Mouse (Mus musculus) T-helper 2 cell (primary cell): ENCODE data around the gene Apba1.

Experiments
- in situ Hi-C: fragments of 300-600 bp; cut with MboI, MseI; formaldehyde crosslinking; loops from one replicate; pipeline ENCODE4 v1.15.1; 2025; ENCODE audit warnings: high pct_unique_total_duplicates

Gene Apba1

GRCm38 (mm10) chr19:23806796-23807195 lies 48.1 kb downstream of the Apba1 start:
- in situ Hi-C loops = no loop called here

- in situ Hi-C loops = no loop called here
Measured at GRCm38 (mm10) chr19:23807371-23807770, 48.7 kb downstream of the Apba1 start.

DNA sequence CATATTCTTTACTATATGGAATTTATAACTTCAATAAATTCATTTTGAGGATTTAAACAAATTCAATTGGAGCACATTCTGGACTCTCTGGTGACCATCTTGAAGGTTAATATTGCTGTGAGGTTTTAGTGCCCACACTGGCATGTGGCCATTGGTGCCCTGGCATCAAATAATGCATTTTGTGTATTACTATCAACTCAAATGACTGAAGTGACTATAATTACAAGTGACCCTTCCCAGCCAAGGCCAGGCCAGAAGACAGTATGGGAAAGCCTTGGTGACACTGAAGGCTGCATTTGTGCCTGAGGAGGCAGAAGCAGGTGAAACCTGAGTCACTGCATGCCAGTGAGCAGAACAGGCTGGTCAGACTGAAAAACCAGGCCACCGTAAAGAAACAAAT lies 50.5 kb downstream of the Apba1 start:
- in situ Hi-C loops = no loop called here

DNA sequence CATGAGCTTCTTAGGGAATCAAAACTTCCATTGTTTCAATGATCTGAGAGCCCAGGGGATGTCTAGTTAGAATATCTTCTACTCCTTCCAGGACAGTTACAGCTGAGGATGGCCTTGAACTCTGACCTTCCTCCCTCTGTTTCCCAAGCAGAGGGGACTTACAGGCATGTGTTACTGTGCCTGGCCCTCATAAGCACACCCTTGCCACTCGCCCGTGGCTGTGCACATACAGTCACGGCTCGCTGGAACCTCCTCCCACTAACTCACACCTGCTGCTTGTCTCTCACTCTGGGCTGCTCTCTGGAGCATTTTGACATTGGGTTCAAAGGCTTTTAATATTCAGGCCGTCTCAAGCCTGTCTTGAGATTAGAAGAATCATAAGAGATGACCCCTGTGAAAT lies 51.8 kb downstream of the Apba1 start:
- in situ Hi-C loops = no loop called here

GRCm38 (mm10) chr19:23810976-23811375 lies 52.3 kb downstream of the Apba1 start:
- in situ Hi-C loops = no loop called here

- in situ Hi-C loops = no loop called here
Measured at GRCm38 (mm10) chr19:23816762-23817161, 58.1 kb downstream of the Apba1 start.

DNA sequence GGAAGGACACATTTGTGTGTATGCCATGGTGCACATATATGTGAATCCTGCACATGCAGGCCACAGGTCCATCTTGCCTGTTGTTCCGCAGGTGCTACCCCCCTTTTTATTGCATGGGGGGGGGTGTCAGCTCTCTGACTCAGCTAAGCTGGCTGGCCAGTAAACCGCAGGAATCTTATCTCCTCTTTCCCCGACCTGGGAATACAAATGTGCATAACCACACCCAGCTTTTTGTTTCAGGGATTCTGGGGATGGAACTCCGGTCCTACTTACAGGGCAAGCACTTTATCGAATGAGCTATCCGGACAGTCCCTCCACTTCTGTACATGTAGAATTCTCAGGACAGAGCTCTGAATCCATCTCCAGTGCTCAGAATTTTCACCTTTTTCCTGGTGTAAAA lies 58.5 kb downstream of the Apba1 start:
- in situ Hi-C loops = no loop called here

DNA sequence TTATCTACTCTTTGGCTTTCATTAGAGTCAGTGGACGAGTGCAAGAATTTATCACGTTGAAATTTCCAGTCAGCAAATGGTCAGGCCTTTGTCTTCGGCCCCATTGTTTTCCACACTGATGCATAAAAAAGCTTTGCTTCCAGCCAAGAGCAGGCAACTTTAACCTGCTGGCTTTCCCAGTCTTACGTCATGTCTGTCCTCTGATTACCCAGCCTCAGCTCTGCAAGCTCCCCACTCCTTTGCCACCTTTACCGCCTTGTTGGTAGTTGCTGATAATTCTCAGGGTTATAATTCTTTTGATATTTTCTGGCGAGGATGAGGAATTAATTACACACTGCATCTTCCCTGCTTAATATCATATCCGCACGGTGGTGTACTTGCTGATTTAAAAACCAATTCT lies 61.2 kb downstream of the Apba1 start:
- in situ Hi-C loops = no loop called here

- in situ Hi-C loops = no loop called here
Measured at GRCm38 (mm10) chr19:23822497-23822896, 63.8 kb downstream of the Apba1 start.

DNA sequence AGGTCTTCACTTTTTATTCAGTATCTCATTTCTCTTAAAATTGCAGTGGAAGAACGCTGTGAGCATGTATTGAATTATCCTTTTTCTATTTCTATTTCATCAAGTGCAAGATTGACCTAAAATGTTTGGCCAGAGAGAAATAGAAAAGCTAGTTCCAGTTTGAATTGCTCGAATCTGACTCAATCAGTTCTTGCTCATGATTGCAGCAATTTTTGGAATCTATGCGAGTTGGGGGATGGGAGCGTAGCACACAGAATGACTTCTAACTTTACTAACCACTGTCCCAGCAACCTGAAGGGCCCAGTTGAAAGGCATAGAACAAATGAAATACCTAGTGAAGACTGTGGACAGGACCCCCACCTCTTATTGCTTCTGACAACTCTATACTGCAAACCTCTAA lies 64.8 kb downstream of the Apba1 start:
- in situ Hi-C loops = no loop called here

DNA sequence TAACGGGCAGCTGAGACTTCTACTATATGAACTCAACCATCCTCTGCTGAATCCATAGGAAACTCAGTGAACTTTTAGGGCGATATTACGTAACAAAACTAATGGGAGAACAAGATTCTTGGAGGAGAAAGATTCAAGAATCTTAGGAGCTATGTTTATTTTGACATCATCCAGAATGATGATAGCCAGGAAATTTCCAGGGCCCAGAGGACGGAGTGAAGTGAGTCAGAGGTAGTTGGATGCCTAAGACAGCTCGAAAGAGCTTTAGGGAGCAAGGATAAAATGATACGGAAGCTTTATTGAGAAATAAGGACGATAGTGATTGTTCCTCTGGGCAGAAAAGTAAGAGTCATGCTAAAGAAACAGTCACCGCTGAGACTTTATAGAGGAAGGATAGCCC lies 67.6 kb downstream of the Apba1 start:
- in situ Hi-C loops = no loop called here

- in situ Hi-C loops = no loop called here
Measured at GRCm38 (mm10) chr19:23830761-23831160, 72.1 kb downstream of the Apba1 start.

- in situ Hi-C loops = no loop called here
Measured at GRCm38 (mm10) chr19:23833685-23834682, 75.3 kb downstream of the Apba1 start.

- in situ Hi-C loops = no loop called here
Measured at GRCm38 (mm10) chr19:23834721-23835120, 76.0 kb downstream of the Apba1 start.

- in situ Hi-C loops = no loop called here
Measured at GRCm38 (mm10) chr19:23855832-23856231, 97.1 kb downstream of the Apba1 start.

GRCm38 (mm10) chr19:23858091-23858490 lies 99.4 kb downstream of the Apba1 start:
- in situ Hi-C loops = no loop called here

GRCm38 (mm10) chr19:23858781-23859180 lies 100.1 kb downstream of the Apba1 start:
- in situ Hi-C loops = no loop called here

DNA sequence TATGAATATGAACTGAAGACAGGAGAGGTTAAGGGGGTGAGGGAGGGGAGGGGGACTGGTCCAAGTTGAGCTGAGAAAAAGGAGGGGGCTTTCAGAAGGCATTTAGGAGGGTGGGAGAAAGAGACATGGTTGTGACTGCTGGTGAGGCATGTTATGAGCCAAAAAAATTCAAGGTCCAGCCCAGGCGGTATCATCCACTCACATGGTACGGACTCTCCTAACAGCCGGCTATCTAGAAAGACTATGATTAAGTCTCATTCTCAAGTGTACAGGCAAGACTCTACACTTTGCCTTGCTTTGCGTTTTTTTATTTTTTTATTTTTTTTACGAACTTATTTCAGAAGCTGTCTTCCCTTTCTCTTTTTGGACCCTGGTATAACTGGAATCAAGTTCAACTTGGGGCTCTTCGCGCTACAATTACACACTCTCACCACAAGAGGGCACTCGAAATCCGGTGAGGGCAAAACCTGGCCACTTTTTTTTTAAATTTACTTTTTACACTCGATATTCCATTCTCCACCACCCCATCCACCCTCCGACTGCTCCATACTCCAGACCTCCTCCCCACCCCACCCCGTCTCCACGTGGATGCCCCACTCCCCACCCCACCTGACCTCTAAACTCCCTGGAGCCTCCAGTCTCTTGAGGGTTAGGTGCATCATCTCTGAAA lies 101.6 kb downstream of the Apba1 start:
- in situ Hi-C loops = loop anchor here (5.0 kb wide), 1 partner anchor 87 kb away; no protein-coding TSS in a partner anchor

- in situ Hi-C loops = loop anchor here (5.0 kb wide), 1 partner anchor 85 kb away; no protein-coding TSS in a partner anchor
Measured at GRCm38 (mm10) chr19:23862736-23863135, 104.0 kb downstream of the Apba1 start.

GRCm38 (mm10) chr19:23863959-23864358 lies 105.3 kb downstream of the Apba1 start:
- in situ Hi-C loops = loop anchor here (5.0 kb wide), 1 partner anchor 83 kb away; no protein-coding TSS in a partner anchor

GRCm38 (mm10) chr19:23866045-23866444 lies 107.4 kb downstream of the Apba1 start:
- in situ Hi-C loops = no loop called here

GRCm38 (mm10) chr19:23867052-23867451 lies 108.4 kb downstream of the Apba1 start:
- in situ Hi-C loops = no loop called here

DNA sequence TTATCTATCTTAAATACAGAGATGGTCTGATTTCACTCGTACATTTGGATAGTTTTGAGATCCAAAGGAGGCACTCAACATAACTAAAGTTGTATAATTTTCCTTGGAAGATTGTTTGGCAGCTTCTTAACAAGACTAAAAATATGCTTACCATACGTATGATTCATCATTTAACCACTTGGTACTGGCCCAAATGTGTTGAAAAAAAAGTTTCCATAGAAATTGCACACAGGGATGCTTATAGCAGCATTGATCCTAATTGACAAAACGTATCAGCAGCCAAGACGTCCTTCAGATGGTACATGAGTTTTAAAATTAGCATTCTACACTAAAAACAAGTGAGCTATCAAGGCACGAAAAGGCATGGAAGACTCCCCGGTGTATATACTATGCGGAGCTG lies 108.9 kb downstream of the Apba1 start:
- in situ Hi-C loops = no loop called here
